Mouse (Mus musculus) spleen, adult 12 weeks (tissue): ENCODE results near the gene Edem1.

Experiments
- DNase-seq: peaks from one replicate; pipeline ENCODE4 v3.0.0; 2022; ENCODE audit warnings: low spot score

Edem1 gene

GRCm38 (mm10) chr6:108828234-108828868 lies at the start of gene Edem1:
Gene Edem1 (plus strand): TSS chr6:108828641.
- peak; percentile 97 for DNase-seq

GRCm38 (mm10) chr6:108781865-108782264 lies 46.6 kb upstream of the Edem1 start:
- no peak for DNase-seq

- peak; percentile 88 for DNase-seq
These were observed 45.8 kb upstream of the Edem1 start, which contains the start of gene Arl8b for GRCm38 (mm10) chr6:108782526-108783183. Gene Arl8b (plus strand): TSS chr6:108783099.

- DNase-seq, result peak; percentile 14
These were observed 45.1 kb upstream of the Edem1 start for GRCm38 (mm10) chr6:108783184-108783881.

- no peak for DNase-seq
These were observed 44.4 kb upstream of the Edem1 start for GRCm38 (mm10) chr6:108784056-108784455.

- DNase-seq, result no peak
These were observed 43.6 kb upstream of the Edem1 start for GRCm38 (mm10) chr6:108784796-108785195.

GRCm38 (mm10) chr6:108785551-108785950 lies 42.9 kb upstream of the Edem1 start:
- DNase-seq, result no peak

GRCm38 (mm10) chr6:108791498-108791897 lies 36.9 kb upstream of the Edem1 start:
- no peak for DNase-seq

- no peak for DNase-seq
These were observed 32.5 kb upstream of the Edem1 start for GRCm38 (mm10) chr6:108795912-108796311.

- DNase-seq, result no peak
These were observed 31.7 kb upstream of the Edem1 start for GRCm38 (mm10) chr6:108796706-108797105.

- DNase-seq, result no peak
These were observed 23.2 kb upstream of the Edem1 start for GRCm38 (mm10) chr6:108805194-108805593.

- DNase-seq, result no peak
These were observed 22.6 kb upstream of the Edem1 start for GRCm38 (mm10) chr6:108805871-108806270.

GRCm38 (mm10) chr6:108807446-108807845 lies 21.0 kb upstream of the Edem1 start:
- no peak for DNase-seq

GRCm38 (mm10) chr6:108808786-108809185 lies 19.7 kb upstream of the Edem1 start:
- DNase-seq, result no peak

- DNase-seq, result no peak
These were observed 18.2 kb upstream of the Edem1 start for GRCm38 (mm10) chr6:108810237-108810636.

- DNase-seq, result no peak
These were observed 16.3 kb upstream of the Edem1 start for GRCm38 (mm10) chr6:108812134-108812533.

GRCm38 (mm10) chr6:108817510-108817909 lies 10.9 kb upstream of the Edem1 start:
- no peak for DNase-seq

- DNase-seq, result no peak
These were observed 3.5 kb upstream of the Edem1 start for GRCm38 (mm10) chr6:108824816-108825545.

GRCm38 (mm10) chr6:108826070-108826469 lies 2.4 kb upstream of the Edem1 start:
- no peak for DNase-seq

GRCm38 (mm10) chr6:108827336-108827920 lies 1.0 kb upstream of the Edem1 start:
- DNase-seq, result no peak

- no peak for DNase-seq
These were observed 431 bp downstream of the Edem1 start for GRCm38 (mm10) chr6:108828872-108829271.
